Mouse (Mus musculus): ENCODE measurements around the gene Shisa7.
"Not testable (repeated sequence)": the region's sequence is repeated elsewhere in the genome, so short reads cannot be mapped to it uniquely, and the experiment has no call there.

Shisa7 gene

DNA sequence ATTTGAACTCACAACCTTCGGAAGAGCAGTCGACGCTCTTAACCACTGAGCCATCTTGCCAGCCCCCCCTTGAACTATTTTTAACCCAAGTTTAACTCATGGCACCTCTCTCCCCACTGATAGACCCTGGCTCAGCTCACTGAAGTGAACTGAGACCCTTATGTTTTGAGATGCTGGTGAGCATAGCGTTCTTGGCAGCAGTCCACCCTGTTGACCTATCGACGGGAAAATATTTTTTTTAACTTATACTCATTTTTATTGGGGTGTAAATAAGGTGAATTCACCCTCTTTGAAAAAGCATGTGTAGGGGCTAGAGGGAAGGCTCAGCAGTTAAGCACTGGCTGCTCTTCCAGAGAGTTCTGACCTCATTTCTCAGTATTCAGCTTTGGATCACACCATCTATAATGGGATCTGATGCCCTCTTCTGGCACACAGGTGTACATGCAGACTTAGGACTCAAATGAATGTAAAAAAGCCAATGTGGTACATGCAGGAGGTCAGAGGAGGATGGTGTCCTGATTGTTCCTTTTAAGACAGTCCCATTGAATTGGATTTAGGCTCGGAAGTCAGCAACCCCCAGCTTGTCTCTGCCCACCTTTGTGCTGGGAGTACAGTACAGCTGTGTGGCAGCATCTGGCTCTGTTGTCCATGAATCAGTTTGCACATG, 48.6 kb downstream of the Shisa7 start:
- DNase-seq (ENCODE audit: low read depth, low spot score), result peak; percentile 70

GRCm38 (mm10) chr7:4794631-4795168, 49.8 kb downstream of the Shisa7 start:
- no peak for DNase-seq (ENCODE audit: low read depth, low spot score)

DNA sequence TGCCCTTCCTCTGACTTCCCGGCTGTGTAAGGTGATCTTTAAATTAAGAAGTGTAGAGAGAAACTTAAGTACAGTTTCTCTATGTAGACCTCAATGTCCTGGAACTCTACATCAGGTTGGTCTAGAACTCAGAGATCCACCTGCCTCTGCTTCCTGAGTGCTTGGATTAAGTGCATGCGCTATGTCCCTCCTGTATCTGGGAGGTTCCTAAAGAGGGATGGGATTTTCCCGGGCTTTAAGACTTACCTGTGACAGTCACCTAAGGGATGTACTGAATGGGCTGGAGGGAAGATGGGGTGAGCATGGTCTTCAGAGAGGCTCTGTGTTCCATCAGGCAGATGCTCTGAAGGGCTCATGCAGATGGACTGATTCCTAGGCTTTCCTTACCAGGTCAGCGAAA, 50.8 kb downstream of the Shisa7 start:
- no peak for DNase-seq (ENCODE audit: low read depth, low spot score)

GRCm38 (mm10) chr7:4793248-4793647, 51.2 kb downstream of the Shisa7 start:
- not testable (repeated sequence) for DNase-seq (ENCODE audit: low read depth, low spot score)

DNA sequence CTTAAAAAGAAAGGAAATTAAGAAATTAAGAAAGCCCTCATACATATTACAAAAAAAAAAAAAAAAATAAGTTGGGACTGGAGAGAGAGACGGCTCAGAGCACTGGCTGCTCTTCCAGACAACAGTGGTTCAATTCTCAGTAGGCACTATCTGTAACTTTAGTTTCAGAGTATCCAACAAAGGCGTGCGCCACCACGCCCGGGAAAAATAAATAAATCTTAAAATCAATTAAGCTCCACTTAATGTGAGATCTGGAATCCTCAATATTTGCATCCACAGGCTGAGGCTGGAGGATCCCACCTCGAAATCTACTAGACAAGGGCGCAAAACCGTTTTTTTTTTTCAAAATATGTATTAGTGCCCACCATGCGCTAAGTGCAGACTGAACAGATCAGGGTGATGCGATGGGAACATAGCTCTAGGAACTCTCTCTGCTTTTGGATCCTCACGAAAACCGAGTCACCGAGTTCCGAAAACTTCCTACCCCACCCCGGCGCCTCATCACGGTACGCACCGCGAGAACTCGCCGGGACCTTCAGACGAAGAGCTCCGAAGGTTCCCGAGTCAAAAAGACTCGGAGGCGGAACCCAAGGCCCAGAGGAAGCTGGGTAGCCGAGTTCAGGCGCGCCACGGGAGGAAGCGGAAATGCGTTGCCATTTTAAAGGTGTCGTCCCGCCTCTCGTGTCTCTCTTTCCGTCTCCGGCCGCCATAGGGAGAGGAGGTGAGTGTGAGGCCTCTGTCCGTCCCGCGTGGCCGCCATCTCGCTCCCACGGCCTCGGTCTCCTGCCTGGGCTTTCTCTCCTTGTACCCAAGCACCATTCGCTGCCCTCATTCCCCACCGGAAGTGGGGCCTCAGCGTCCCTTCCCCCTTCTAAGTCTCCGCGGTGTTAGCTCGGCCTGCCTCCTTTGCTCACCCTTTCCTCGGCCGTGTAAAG, 52.0 kb downstream of the Shisa7 start, which contains the start of gene Rpl28:
Rpl28 (plus strand) TSS at position 597 of the 935 bp plus-strand sequence.
- DNase-seq (ENCODE audit: low read depth, low spot score), result peak; percentile 97

GRCm38 (mm10) chr7:4789436-4789935, 55.0 kb downstream of the Shisa7 start, which contains the start of gene Tmem238:
TSS of gene Tmem238 (minus strand) at chr7:4789656.
- peak; percentile 50 for DNase-seq (ENCODE audit: low read depth, low spot score)

- DNase-seq (ENCODE audit: low read depth, low spot score), result peak; percentile 52
Observed at GRCm38 (mm10) chr7:4788499-4789435, 55.7 kb downstream of the Shisa7 start.

DNA sequence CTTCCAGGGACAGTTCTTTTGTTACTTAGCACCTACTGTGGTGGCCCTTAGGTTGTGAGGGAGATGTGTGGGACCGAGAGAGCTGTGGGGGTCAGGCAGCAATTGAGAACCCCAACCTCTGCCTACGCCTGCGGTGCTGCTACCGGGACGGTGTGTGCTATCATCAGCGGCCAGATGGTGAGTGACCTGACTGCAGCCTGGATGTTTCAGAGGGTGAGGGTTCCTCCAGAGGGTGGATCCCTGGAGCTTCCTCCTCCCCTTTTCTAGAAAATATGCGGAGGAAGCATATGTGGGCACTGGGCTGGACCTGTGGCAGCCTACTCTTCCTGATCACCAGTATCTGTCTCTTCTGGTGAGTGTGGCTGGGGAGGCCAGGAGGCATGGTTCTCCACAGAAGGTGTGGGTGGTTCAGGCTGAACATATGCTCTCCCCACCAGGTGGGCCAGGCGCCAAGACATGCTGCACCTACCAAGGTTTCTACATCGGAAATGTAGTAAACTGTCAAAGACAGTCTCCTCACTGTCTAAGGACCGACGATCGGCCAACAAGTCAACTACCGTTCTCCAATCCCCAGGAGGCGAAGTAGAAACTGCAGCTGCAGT, 60.7 kb downstream of the Shisa7 start:
- no peak for DNase-seq (ENCODE audit: low read depth, low spot score)

- DNase-seq (ENCODE audit: low read depth, low spot score), result no peak
Observed at GRCm38 (mm10) chr7:4782759-4783158, 61.7 kb downstream of the Shisa7 start, which contains the start of the genes Il11 and Tmem190. TSS of gene Il11 (minus strand) at chr7:4782859. TSS of gene Tmem190 (plus strand) at chr7:4782937.

DNA sequence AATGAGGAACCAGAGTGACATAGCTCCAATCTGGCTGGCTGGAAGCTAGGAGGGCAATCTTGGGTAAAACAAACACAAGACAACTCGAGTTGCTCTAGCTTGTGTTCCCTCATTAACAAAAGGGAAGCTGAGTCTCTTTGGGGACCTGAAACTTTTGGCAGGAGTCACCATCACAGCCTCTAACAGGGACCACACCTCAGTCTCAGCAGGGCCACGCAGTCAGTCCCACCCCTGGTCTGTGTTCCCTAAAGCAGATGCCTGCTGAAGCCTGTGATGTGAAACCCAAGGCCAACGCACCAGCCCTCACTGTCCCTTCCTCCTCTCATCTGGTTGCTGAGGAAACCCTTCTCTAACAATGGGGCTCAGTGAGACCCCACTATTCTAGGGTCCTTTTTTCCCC, 62.4 kb downstream of the Shisa7 start:
- DNase-seq (ENCODE audit: low read depth, low spot score), result no peak

DNA sequence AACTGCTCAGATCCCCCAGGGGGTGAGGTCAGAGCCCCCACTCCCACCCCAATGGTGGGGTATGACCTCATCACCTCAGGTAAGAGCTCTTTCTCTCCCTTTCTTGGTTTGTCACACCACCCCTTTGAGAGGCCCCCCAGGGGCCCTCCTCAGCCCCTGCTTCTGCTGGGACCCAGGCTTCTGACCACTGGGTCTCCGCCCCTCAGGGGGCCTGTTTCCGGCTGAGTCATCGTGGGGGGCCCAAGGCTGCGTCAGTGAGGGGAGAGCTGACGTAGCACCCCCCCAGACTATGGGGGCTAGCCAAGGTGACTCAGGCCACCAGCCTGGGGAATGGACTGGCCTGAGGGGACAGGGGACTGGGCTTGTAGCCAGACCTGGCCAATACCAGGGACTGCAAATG, 64.6 kb downstream of the Shisa7 start:
- no peak for DNase-seq (ENCODE audit: low read depth, low spot score)

GRCm38 (mm10) chr7:4777851-4778637, 66.5 kb downstream of the Shisa7 start:
- no peak for DNase-seq (ENCODE audit: low read depth, low spot score)

GRCm38 (mm10) chr7:4776861-4777830, 67.3 kb downstream of the Shisa7 start:
- peak; percentile 57 for DNase-seq (ENCODE audit: low read depth, low spot score)

DNA sequence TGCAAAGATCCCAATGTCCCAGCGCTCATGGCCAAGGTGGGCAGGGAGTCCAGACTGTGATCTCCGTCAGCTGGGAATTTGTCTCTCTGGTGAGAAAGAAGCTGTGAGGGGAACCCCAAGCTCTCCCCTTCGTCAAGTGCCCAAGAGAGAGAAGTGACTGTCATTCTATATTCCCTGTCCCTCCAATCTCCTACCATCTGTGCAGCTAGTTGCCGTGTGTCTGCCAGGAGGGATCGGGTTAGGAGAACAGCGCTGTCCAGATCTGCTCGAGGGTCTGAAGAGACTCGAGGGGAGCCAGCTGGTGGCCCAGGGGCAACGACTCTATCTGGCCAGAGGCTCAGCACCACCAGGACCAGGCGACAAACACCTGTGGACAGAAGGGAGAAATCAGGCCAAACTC, 68.4 kb downstream of the Shisa7 start:
- DNase-seq (ENCODE audit: low read depth, low spot score), result no peak

All from CD4-positive helper T cell, adult 2 months (primary cell).